Mouse (Mus musculus): ENCODE measurements around the gene Olfr1358. TPM values are rescaled to one million over a fixed set of nuclear protein-coding genes. Genes with fewer than 3 reads are reported as not detected.

The Olfr1358 gene
- polyA plus RNA-seq, 1 experiment from 2014 or later = not detected

Small RNAs within 50 kb of the gene (microRNA-seq; reads per million reads assigned to microRNA genes)
- gene Gm27541 (ENCODE audit: borderline number of aligned reads) = not detected

Other genes starting within 250 kb of the Olfr1358 start
- gene Agpat3, start 164.9 kb upstream of the Olfr1358 start, polyA plus RNA-seq (2014; fragmentation: Nextera tagmentation; extraction: Ambion mirVana) = 32.8 and 34.1 TPM in 2 replicates
- 225 and 243 TPM in 2 replicates for gene Rrp1, start 104.4 kb upstream of the Olfr1358 start, polyA plus RNA-seq (2014; fragmentation: Nextera tagmentation; extraction: Ambion mirVana)
- gene Cstb, start 91.8 kb upstream of the Olfr1358 start, polyA plus RNA-seq (2014; fragmentation: Nextera tagmentation; extraction: Ambion mirVana) = 168 and 177 TPM in 2 replicates
- gene Pdxk, start 52.5 kb upstream of the Olfr1358 start, polyA plus RNA-seq (2014; fragmentation: Nextera tagmentation; extraction: Ambion mirVana) = 6.6 and 7.4 TPM in 2 replicates
- gene Ilvbl, start 56.9 kb downstream of the Olfr1358 start, polyA plus RNA-seq (2014; fragmentation: Nextera tagmentation; extraction: Ambion mirVana) = 28.3 and 32.1 TPM in 2 replicates
- 13.5 and 17.1 TPM in 2 replicates for gene Syde1, start 74.5 kb downstream of the Olfr1358 start, polyA plus RNA-seq (2014; fragmentation: Nextera tagmentation; extraction: Ambion mirVana)
- not detected in 2 replicates for gene Olfr1357, start 100.6 kb downstream of the Olfr1358 start, polyA plus RNA-seq (2014; fragmentation: Nextera tagmentation; extraction: Ambion mirVana)
- 0.24 TPM in 1 of 2 replicates, not detected in the other for gene Casp14, start 200.9 kb downstream of the Olfr1358 start, polyA plus RNA-seq (2014; fragmentation: Nextera tagmentation; extraction: Ambion mirVana)
- 0.11 TPM in 1 of 2 replicates, not detected in the other for gene Ccdc105, start 235.6 kb downstream of the Olfr1358 start, polyA plus RNA-seq (2014; fragmentation: Nextera tagmentation; extraction: Ambion mirVana)

Data from embryonic facial prominence, embryonic 11.5 days (tissue).